Mouse (Mus musculus) G1E (cell line): ENCODE measurements around the gene Pdxp. TPM values are rescaled to one million over a fixed set of nuclear protein-coding genes. Genes with fewer than 3 reads are reported as not detected.
A peak's percentile ranks its signal among the peaks of the same experiment; 100 is the strongest.

Experiments
- ATAC-seq: 2 replicates; pipeline ENCODE4 v1.8.0; 2016; ENCODE audit warnings: mild to moderate bottlenecking; ENCODE audit not compliant: insufficient number of reproducible peaks, poor library complexity, low FRiP score, severe bottlenecking; ENCODE audit errors: extremely low read depth
- DNase-seq: peaks from one replicate; pipeline ENCODE4 v3.0.0; 2012; ENCODE audit warnings: low spot score
- H3K27me3 ChIP-seq: 2 replicates; pipeline ENCODE4 v1.6.1; 2012; ENCODE audit warnings: mild to moderate bottlenecking, low read length, inconsistent platforms; ENCODE audit not compliant: insufficient read depth
- H3K36me3 ChIP-seq: replicated peaks from 2 replicates; pipeline ENCODE3; 2012; ENCODE audit warnings: mild to moderate bottlenecking, inconsistent platforms
- H3K4me1 ChIP-seq: 2 replicates; pipeline ENCODE4 v1.6.1; 2012; ENCODE audit warnings: low read depth, low read length, inconsistent platforms, mixed read lengths; ENCODE audit not compliant: insufficient read depth
- H3K4me3 ChIP-seq: 2 replicates; pipeline ENCODE4 v1.5.1; 2012; ENCODE audit warnings: low read depth, mild to moderate bottlenecking, inconsistent platforms, low read length, moderate library complexity, mixed read lengths
- H3K9me3 ChIP-seq: replicated peaks from 2 replicates; pipeline ENCODE4 v1.6.1; 2012; ENCODE audit warnings: inconsistent platforms
- CTCF ChIP-seq: IDR thresholded peaks from 2 replicates; pipeline ENCODE4 v1.5.1; 2012; ENCODE audit warnings: low read depth, low read length, inconsistent platforms, mixed read lengths
- GATA1 ChIP-seq: IDR thresholded peaks from 2 replicates; pipeline ENCODE4 v1.6.1; 2012; ENCODE audit warnings: borderline replicate concordance, low read length, inconsistent platforms, mixed read lengths
- GATA2 ChIP-seq: IDR thresholded peaks from 2 replicates; pipeline ENCODE4 v1.6.1; 2012; ENCODE audit warnings: low read depth, low read length, inconsistent platforms, borderline replicate concordance
- POLR2AphosphoS5 ChIP-seq: IDR thresholded peaks from 2 replicates; pipeline ENCODE4 v1.6.1; 2012; ENCODE audit warnings: low read depth, low read length, inconsistent platforms; ENCODE audit not compliant: insufficient replicate concordance
- TAL1 ChIP-seq: conservative IDR thresholded peaks from 2 replicates; pipeline ENCODE4 v1.6.1; 2012; ENCODE audit warnings: low read depth, low read length, inconsistent platforms, mixed read lengths
- polyA plus RNA-seq: library from polyadenylated mRNA; stranded (reverse); fragments of >175 nt; gene quantifications from 2 replicates; pipeline ENCODE4 v1.2.3, GENCODE M21; 2012
- total RNA-seq, 2 experiments: library from RNA; stranded (forward) in 1 of 2; stranded (reverse) in 1 of 2; fragments of 200-1000 nt in 1 of 2; fragments of >200 nt in 1 of 2; fragmentation: Nextera tagmentation in 1 of 2; gene quantifications; 2 replicates each; pipeline ENCODE4 v1.2.3; 2014 to 2017

The Pdxp gene
- total and polyA plus RNA-seq, 3 experiments: 13.9 to 40.6 (median 26.6) TPM

- peaks cover 61% of the 10 kb centered on the region for H3K4me1 ChIP-seq
- no peak overlapping the region for H3K4me3 ChIP-seq
- ATAC-seq: no peak
- no peak for DNase-seq
- peaks cover 64% of the 10 kb centered on the region for H3K36me3 ChIP-seq
- no peaks in the 10 kb centered on the region for H3K27me3 ChIP-seq
- TF ChIP-seq CTCF (no peak), GATA2 (no peak), POLR2AphosphoS5 (no peak), TAL1 (no peak), GATA1 (no peak)
- no peaks in the 10 kb centered on the region for H3K9me3 ChIP-seq
Observed at GRCm38 (mm10) chr15:78880432-78880831, 33.3 kb upstream of the Pdxp start.

- ATAC-seq (no peak), DNase-seq (no peak)
- Histone ChIP-seq H3K9me3 (no peaks in the 10 kb centered on the region), H3K27me3 (no peaks in the 10 kb centered on the region), H3K36me3 (peaks cover 78% of the 10 kb centered on the region), H3K4me1 (peaks cover 47% of the 10 kb centered on the region), H3K4me3 (no peak overlapping the region)
- no peak for TF ChIP-seq TAL1
- TF ChIP-seq CTCF: no peak
- TF ChIP-seq GATA2: no peak
- TF ChIP-seq GATA1: no peak
- no peak for TF ChIP-seq POLR2AphosphoS5
Observed at GRCm38 (mm10) chr15:78881828-78882227, 31.9 kb upstream of the Pdxp start.

- Histone ChIP-seq H3K4me3 (peak overlapping the region; percentile 63; the same call in 1 of the 2 replicates), H3K9me3 (no peaks in the 10 kb centered on the region), H3K4me1 (peaks cover 75% of the 10 kb centered on the region), H3K27me3 (no peaks in the 10 kb centered on the region), H3K36me3 (peaks cover 98% of the 10 kb centered on the region)
- TF ChIP-seq GATA1: no peak
- TF ChIP-seq TAL1: no peak
- TF ChIP-seq POLR2AphosphoS5: no peak
- TF ChIP-seq CTCF: no peak
- no peak for TF ChIP-seq GATA2
- ATAC-seq (no peak), DNase-seq (no peak)
Observed at GRCm38 (mm10) chr15:78889401-78889853, 24.3 kb upstream of the Pdxp start.

GRCm38 (mm10) chr15:78892440-78892839, 21.3 kb upstream of the Pdxp start:
- ATAC-seq (0 out of 2 replicates have a peak, but pooled peaks have one; percentile 9), DNase-seq (peak; percentile 52)
- H3K4me3 ChIP-seq: peak overlapping the region; percentile 68; the same call in 1 of the 2 replicates
- H3K4me1 ChIP-seq: peaks cover 99% of the 10 kb centered on the region
- TF ChIP-seq POLR2AphosphoS5: no peak
- TF ChIP-seq GATA2: no peak
- TF ChIP-seq CTCF: no peak
- TF ChIP-seq TAL1: no peak
- TF ChIP-seq GATA1: no peak
- H3K27me3 ChIP-seq: no peaks in the 10 kb centered on the region
- H3K9me3 ChIP-seq: no peaks in the 10 kb centered on the region
- H3K36me3 ChIP-seq: peaks cover 90% of the 10 kb centered on the region

- peaks cover 95% of the 10 kb centered on the region for H3K4me1 ChIP-seq
- DNase-seq: no peak
Observed at GRCm38 (mm10) chr15:78894726-78895125, 19.0 kb upstream of the Pdxp start.

GRCm38 (mm10) chr15:78895741-78896140, 18.0 kb upstream of the Pdxp start:
- Histone ChIP-seq H3K4me3 (peak overlapping the region; percentile 68; the same call in 1 of the 2 replicates), H3K4me1 (peaks cover 87% of the 10 kb centered on the region), H3K27me3 (no peaks in the 10 kb centered on the region), H3K9me3 (no peaks in the 10 kb centered on the region), H3K36me3 (peaks cover 61% of the 10 kb centered on the region)
- no peak; the same call in 1 of the 2 replicates for ATAC-seq
- DNase-seq: no peak
- no peak for TF ChIP-seq TAL1
- TF ChIP-seq GATA1: no peak
- TF ChIP-seq GATA2: no peak
- no peak for TF ChIP-seq CTCF
- no peak for TF ChIP-seq POLR2AphosphoS5

More at GRCm38 (mm10) chr15:78894726-78895125, 19.0 kb upstream of the Pdxp start:
- Histone ChIP-seq H3K36me3 (peaks cover 67% of the 10 kb centered on the region), H3K4me3 (peak overlapping the region; percentile 68; the same call in 1 of the 2 replicates), H3K9me3 (no peaks in the 10 kb centered on the region), H3K27me3 (no peaks in the 10 kb centered on the region)
- ATAC-seq: no peak
- TF ChIP-seq TAL1 (no peak), GATA1 (no peak), POLR2AphosphoS5 (no peak), GATA2 (no peak), CTCF (no peak)
